Mouse (Mus musculus): ENCODE results near the gene Sulf2. TPM values are rescaled to one million over a fixed set of nuclear protein-coding genes. Genes with fewer than 3 reads are reported as not detected.

Sulf2 gene
- polyA plus RNA-seq, 1 experiment: 234 TPM

- Histone ChIP-seq H3K27ac (ENCODE audit: insufficient read depth, low read length) (peak overlapping the region; percentile 28), H3K4me1 (ENCODE audit: control insufficient read depth, insufficient read depth, low read length) (peaks cover 12% of the 10 kb centered on the region), H3K4me3 (ENCODE audit: insufficient read depth, low read length) (no peak overlapping the region)
- TF ChIP-seq CTCF (IDR thresholded peaks at IDR 0.05; ENCODE audit: borderline replicate concordance, insufficient read depth, low read length) (no peak), POLR2A (IDR thresholded peaks at IDR 0.05; ENCODE audit: low read depth, low read length) (no peak)
These were observed 12.8 kb downstream of the Sulf2 start for GRCm38 (mm10) chr2:166142561-166143112.

- Histone ChIP-seq H3K27ac (ENCODE audit: insufficient read depth, low read length) (no peak overlapping the region), H3K4me1 (ENCODE audit: control insufficient read depth, insufficient read depth, low read length) (peaks cover 10% of the 10 kb centered on the region), H3K4me3 (ENCODE audit: insufficient read depth, low read length) (no peak overlapping the region)
- TF ChIP-seq POLR2A (IDR thresholded peaks at IDR 0.05; ENCODE audit: low read depth, low read length) (no peak), CTCF (IDR thresholded peaks at IDR 0.05; ENCODE audit: borderline replicate concordance, insufficient read depth, low read length) (no peak)
These were observed 13.6 kb downstream of the Sulf2 start for GRCm38 (mm10) chr2:166141910-166142309.

- TF ChIP-seq CTCF (IDR thresholded peaks at IDR 0.05; ENCODE audit: borderline replicate concordance, insufficient read depth, low read length) (no peak), POLR2A (IDR thresholded peaks at IDR 0.05; ENCODE audit: low read depth, low read length) (no peak)
- Histone ChIP-seq H3K4me3 (ENCODE audit: insufficient read depth, low read length) (no peak overlapping the region), H3K27ac (ENCODE audit: insufficient read depth, low read length) (no peak overlapping the region), H3K4me1 (ENCODE audit: control insufficient read depth, insufficient read depth, low read length) (peaks cover 10% of the 10 kb centered on the region)
These were observed 14.4 kb downstream of the Sulf2 start for GRCm38 (mm10) chr2:166141039-166141438.

GRCm38 (mm10) chr2:166140427-166140826 lies 15.0 kb downstream of the Sulf2 start:
- H3K27ac ChIP-seq (ENCODE audit: insufficient read depth, low read length): no peak overlapping the region
- H3K4me1 ChIP-seq (ENCODE audit: control insufficient read depth, insufficient read depth, low read length): peaks cover 10% of the 10 kb centered on the region
- H3K4me3 ChIP-seq (ENCODE audit: insufficient read depth, low read length): no peak overlapping the region
- no peak for TF ChIP-seq CTCF (IDR thresholded peaks at IDR 0.05; ENCODE audit: borderline replicate concordance, insufficient read depth, low read length)
- TF ChIP-seq POLR2A (IDR thresholded peaks at IDR 0.05; ENCODE audit: low read depth, low read length): no peak

GRCm38 (mm10) chr2:166138308-166138707 lies 17.2 kb downstream of the Sulf2 start:
- no peak for TF ChIP-seq CTCF (IDR thresholded peaks at IDR 0.05; ENCODE audit: borderline replicate concordance, insufficient read depth, low read length)
- TF ChIP-seq POLR2A (IDR thresholded peaks at IDR 0.05; ENCODE audit: low read depth, low read length): no peak
- Histone ChIP-seq H3K4me1 (ENCODE audit: control insufficient read depth, insufficient read depth, low read length) (peaks cover 10% of the 10 kb centered on the region), H3K4me3 (ENCODE audit: insufficient read depth, low read length) (no peak overlapping the region), H3K27ac (ENCODE audit: insufficient read depth, low read length) (no peak overlapping the region)

- Histone ChIP-seq H3K4me1 (ENCODE audit: control insufficient read depth, insufficient read depth, low read length) (peaks cover 1% of the 10 kb centered on the region), H3K27ac (ENCODE audit: insufficient read depth, low read length) (no peak overlapping the region), H3K4me3 (ENCODE audit: insufficient read depth, low read length) (no peak overlapping the region)
- TF ChIP-seq CTCF (IDR thresholded peaks at IDR 0.05; ENCODE audit: borderline replicate concordance, insufficient read depth, low read length) (no peak), POLR2A (IDR thresholded peaks at IDR 0.05; ENCODE audit: low read depth, low read length) (no peak)
These were observed 18.0 kb downstream of the Sulf2 start for GRCm38 (mm10) chr2:166137467-166137866.

GRCm38 (mm10) chr2:166135711-166136485 lies 19.6 kb downstream of the Sulf2 start:
- TF ChIP-seq POLR2A (IDR thresholded peaks at IDR 0.05; ENCODE audit: low read depth, low read length): no peak
- TF ChIP-seq CTCF (IDR thresholded peaks at IDR 0.05; ENCODE audit: borderline replicate concordance, insufficient read depth, low read length): no peak
- no peak overlapping the region for H3K27ac ChIP-seq (ENCODE audit: insufficient read depth, low read length)
- no peaks in the 10 kb centered on the region for H3K4me1 ChIP-seq (ENCODE audit: control insufficient read depth, insufficient read depth, low read length)
- H3K4me3 ChIP-seq (ENCODE audit: insufficient read depth, low read length): no peak overlapping the region

GRCm38 (mm10) chr2:166128756-166129155 lies 26.7 kb downstream of the Sulf2 start:
- H3K4me1 ChIP-seq (ENCODE audit: control insufficient read depth, insufficient read depth, low read length): no peaks in the 10 kb centered on the region
- TF ChIP-seq CTCF (IDR thresholded peaks at IDR 0.05; ENCODE audit: borderline replicate concordance, insufficient read depth, low read length) (no peak), POLR2A (IDR thresholded peaks at IDR 0.05; ENCODE audit: low read depth, low read length) (no peak)
- H3K27ac ChIP-seq (ENCODE audit: insufficient read depth, low read length): no peak overlapping the region
- H3K4me3 ChIP-seq (ENCODE audit: insufficient read depth, low read length): no peak overlapping the region

GRCm38 (mm10) chr2:166128032-166128431 lies 27.4 kb downstream of the Sulf2 start:
- no peak for TF ChIP-seq POLR2A (IDR thresholded peaks at IDR 0.05; ENCODE audit: low read depth, low read length)
- no peak for TF ChIP-seq CTCF (IDR thresholded peaks at IDR 0.05; ENCODE audit: borderline replicate concordance, insufficient read depth, low read length)
- Histone ChIP-seq H3K4me1 (ENCODE audit: control insufficient read depth, insufficient read depth, low read length) (no peaks in the 10 kb centered on the region), H3K27ac (ENCODE audit: insufficient read depth, low read length) (no peak overlapping the region), H3K4me3 (ENCODE audit: insufficient read depth, low read length) (no peak overlapping the region)

- Histone ChIP-seq H3K27ac (ENCODE audit: insufficient read depth, low read length) (no peak overlapping the region), H3K4me1 (ENCODE audit: control insufficient read depth, insufficient read depth, low read length) (no peaks in the 10 kb centered on the region), H3K4me3 (ENCODE audit: insufficient read depth, low read length) (no peak overlapping the region)
- TF ChIP-seq POLR2A (IDR thresholded peaks at IDR 0.05; ENCODE audit: low read depth, low read length): no peak
- TF ChIP-seq CTCF (IDR thresholded peaks at IDR 0.05; ENCODE audit: borderline replicate concordance, insufficient read depth, low read length): no peak
These were observed 29.1 kb downstream of the Sulf2 start for GRCm38 (mm10) chr2:166126343-166126742.
